Mouse (Mus musculus) T-cell, adult 2 months (primary cell): ENCODE measurements at regions not wholly inside any gene's neighbourhood (a gene's known extent, or its start where the extent isn't known, plus 50 kb on each side); places are given as distances from the start of the nearest gene placed in this dataset.

Source experiments
- DNase-seq: peaks from one replicate; pipeline ENCODE4 v3.0.0; 2022; ENCODE audit warnings: low spot score

DNA sequence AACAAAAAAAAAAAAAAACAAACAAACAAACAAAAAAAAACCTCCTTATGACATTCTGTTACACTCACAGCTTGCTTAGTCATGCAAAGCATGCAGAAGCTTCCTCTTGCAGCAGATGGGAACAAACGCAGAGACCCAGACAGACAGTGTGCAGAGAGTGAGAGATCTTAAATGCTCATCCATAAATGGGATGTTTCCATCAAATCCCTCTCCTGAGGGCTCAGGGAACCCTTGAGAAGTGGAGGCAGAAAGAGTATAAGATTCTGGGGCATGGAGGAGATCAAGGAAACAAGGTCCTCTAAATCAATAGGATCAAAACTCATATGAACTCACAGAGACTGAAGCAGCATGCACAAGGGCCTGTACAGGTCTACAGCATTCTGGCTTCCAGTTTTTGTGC lies 52.5 kb downstream of the Adm start:
- DNase-seq, result no peak

DNA sequence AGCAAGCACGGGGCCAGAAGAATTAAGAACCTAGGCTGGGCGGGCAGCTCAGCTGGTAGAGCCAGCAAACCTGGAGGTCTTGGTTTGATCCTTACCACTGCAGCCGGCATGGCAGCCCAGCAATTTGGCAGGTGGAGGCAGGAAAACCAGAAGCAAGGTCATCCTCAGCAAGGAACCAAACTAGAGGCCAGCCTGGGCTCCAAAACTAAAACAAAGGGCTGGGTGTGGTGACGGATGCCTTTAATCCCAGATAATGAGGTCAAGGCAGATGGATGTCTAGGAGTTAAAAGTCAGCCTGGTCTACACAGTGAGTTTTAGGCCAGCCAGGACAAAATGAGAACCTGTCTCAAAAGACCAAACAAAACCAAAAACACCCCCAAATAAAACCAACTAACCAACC lies 55.5 kb downstream of the Adm start:
- DNase-seq, result no peak

DNA sequence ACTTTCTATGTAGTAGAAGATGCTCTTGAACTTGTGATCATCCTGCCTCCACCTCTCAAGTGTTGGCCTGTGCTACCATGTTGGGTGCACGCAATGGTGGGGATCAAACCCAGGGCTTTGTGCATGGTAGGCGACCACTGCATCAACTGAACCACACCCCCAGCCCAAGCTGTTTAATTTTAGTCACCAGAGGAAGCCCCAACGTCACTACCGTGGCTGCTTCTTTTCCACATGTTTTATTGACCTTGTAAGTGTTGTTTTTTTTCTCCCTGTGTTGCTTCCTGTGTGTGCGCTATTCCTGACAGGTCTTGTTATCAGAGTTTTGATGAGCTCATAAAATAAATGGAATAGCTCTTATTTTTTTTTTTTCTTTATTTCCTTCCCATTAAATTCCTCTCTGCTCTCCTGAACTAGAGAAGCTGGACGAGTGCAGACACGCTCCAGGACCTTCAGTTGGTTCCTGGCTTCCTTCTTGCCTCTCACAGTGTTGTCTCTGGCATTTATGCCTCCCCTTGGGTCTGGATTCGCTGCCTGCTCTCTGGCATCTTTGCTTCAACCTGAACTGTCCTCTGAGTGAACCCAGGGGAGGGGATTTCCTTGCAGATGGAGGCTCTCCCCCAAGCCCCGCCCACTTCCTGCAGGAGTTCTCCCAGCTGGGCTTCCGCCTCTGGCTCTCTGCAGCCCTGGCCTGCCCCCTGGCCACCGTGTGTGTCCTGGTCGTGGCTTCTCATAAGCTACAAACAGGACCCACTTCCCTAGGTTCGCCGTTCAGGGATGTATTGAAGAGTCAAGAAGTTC lies 61.6 kb downstream of the Adm start:
- DNase-seq, result peak; percentile 75

DNA sequence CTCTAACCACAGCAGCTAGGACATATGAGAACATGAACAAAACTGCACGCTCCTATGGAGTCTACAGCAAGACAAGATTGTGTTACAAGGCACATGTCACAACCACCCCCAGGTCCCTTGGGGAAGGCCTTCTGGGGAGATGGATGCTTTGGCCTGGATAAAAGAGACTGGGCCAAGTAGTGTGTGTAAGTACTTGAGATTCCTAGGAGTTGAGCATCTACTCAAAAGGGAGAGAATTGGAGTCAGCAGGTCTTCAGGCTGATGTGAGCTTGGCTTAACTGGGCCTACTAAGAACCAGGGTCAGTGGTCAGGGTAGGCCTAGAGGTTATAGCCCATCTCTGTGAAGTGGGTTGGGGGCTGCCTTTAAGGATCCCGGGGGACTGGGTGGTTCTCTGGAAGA lies 62.8 kb downstream of the Adm start:
- no peak for DNase-seq

DNA sequence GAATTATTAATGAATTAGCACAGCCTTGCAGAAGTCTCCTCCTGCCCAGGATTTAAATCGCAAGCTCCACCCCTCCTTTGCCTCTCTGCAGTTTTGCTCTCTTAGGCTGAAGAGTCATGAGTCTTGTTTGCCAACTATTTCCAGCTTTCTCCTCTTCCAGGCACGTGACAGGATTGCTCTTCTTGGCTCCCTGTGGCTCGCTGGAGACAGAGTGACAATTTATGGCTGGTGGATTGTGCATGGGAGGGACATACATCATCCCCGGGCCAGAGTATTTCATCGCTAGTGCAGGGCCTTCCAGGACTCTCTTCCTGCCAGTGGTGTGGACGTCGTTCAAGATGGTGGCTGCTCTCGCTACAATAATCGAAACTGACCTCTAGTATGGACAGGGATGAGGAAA lies 63.4 kb downstream of the Adm start:
- DNase-seq, result no peak

DNA sequence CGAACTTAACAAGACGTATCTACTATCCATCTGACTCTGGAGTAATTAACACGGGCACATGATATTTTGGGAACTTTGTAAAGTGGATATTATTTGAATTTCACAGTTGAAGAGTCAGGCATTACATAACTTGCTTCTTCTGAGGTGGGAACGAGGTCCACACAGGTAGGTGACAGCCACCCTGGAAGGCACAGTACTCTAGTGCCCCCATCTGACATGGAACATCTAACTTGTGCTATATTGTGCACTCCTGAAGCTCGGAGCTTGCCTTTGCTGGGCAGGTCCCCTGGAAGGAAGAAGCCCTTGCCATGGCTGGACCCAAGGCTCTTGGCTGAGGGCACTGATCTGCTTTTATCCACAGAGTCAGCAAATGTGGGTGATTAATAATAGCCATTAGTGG lies 66.8 kb downstream of the Adm start:
- DNase-seq, result no peak

DNA sequence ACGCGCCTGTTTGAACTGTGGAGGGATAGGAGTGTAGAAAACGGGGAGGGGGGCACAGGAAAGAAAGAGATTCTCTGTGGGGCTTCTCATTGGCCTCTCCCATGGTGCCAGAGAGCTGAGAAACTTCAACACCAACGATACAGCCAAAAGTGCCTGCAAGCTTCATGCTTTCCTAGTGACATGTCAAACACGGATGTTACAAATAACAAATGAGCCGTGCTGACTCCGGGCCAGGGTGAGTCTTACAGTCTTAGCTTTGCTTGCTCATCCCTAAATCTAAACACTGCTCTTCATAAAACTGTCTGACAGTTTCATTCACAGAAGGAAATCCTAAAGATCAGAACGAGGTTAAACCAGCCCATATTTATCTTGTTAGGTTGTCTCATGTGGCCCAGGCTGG lies 68.3 kb downstream of the Adm start:
- no peak for DNase-seq

DNA sequence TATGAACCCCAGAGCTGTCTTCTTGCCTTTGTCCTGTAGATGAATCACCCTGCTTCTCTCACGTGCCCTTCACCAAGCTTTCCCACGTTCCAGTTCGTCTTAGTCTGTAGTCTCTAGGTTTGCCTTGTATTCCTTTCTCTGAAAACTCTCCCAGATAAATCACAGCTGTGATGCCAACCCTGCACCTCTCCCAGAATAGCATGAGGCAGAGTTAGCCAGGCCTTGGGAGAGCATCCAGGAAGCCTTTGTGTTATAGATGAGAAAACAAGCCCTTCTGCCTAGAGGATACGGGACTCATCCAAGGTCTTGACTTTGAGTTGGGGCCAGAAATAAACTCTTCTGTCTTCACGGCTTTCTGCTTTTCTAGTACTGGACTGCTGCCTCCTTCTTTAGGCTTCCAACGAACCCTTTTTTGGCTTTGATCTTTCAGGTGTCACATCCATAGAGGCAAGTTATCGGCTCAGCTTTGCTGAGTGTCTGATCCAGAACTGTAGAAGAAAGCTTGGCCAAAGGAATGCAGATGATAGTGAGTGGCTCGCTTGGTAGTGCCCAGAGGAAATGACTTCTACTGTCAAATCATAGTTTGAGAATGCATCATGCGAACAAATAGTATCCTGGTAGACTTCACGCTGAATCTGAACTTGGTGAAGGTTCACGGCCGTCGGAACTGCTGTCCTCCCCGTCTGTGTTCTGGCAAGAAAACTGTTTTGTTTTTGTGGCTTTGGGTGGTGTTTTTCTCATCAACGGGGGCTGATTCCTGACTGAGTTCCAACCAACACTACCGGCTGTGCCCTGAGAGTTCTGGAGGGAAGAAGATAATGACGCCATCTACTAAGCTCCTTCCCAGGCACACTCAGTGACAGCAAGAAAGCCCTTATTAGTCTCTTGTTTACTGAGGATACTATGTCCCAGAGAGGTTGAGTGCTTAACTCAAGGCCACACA lies 69.5 kb upstream of the Ampd3 start:
- no peak for DNase-seq

DNA sequence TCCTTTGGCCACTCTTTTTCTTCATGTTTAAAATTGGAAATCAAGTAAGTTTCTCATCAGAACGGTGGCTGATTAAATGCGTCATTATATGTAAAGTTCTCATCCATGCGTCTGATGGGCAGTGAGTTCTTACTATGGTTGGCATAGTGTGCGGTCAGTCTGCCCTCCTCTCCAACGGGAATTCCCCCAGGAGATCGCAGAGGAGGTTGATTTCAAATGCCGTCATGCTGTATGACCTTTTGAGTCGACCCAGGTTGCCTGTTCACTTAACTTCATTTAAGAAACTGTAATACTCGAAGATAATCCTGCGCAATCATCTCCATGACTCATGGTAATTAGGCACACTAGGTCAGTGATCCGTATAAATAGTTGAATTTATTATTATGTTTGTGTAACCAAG lies 68.4 kb upstream of the Ampd3 start:
- no peak for DNase-seq

DNA sequence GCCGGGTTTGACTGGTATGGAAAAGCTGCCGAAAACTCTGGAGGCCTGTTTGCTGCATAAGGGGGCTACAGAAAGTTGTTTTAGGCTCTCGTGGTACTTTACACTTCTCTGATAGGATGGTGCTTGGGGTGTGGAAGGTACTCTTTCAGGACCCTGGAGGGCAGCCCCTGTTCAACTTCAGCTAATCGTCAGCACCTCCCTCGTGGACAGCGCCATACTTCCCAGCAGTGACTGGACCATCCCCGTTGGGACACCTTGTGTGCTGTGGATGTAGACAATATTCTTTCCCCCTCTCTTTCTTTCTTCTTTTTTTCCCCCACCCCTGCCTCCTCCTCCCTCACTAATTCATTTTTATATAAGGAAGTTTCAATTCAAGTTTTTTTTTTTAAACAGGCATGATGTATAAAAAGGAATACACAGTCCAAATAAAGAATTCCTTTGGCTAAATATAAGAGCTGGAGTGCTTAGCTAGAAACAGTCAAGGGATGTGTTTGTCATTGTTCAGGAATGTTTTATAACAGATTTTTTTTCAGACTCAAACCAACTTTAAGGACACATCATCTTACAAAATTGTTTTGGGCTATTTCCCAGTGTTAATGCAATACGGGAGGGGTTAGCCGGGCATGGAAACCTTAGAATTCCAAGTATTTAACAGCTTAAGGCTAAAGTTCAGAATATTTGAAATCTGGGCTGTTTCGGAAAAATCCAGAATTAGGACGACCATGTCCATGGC lies 66.2 kb upstream of the Ampd3 start:
- DNase-seq, result no peak

DNA sequence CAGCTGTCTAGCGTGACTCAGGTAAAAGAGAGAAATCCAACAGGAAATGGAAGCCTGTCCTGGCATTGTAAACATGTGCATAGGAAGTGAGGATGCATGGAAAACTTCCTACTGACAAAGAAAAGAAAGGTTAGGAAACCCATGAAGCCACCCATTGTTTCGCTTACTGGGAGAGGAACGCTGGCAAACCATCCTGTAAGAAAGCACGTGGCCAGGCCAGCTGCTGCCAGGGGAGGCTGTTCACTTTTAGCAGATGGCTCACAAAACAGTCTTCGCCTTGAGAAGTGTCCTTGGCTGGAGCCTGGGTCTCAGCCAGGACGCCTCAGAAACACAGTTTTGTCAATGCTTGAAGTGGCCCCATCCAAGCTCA lies 65.6 kb upstream of the Ampd3 start:
- DNase-seq, result no peak

DNA sequence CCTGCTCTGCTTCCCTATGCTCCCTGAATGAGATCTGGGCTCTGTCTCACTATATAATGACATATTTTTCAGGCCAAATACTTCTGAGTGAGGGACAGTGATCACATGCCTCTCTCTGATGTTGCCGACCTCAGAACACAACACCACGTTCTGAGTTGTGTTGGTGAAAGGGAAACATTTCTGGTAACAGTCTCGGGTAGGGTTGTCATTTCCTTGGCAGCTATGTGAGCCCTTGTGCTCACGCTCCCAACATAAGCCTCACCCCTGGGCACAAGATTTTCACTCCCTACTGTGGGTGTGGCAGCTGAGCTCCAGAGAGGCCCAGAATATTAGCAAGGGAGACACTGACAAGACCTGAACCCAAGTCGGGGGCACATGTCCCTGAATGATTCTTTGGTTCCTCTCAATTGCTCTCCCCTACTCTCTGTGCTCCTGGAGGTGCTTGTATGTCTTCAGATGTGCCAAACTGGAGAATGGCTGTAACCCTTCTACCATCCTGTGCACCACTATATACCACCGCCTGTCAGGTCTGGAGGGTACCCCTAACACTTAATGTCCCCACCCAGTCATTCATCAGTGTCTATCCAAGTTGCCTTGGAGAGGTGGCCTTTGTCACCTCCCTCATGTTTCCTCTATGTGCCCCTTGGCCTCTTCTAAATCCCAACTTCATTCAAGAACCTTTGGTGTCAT lies 62.5 kb upstream of the Ampd3 start:
- no peak for DNase-seq

DNA sequence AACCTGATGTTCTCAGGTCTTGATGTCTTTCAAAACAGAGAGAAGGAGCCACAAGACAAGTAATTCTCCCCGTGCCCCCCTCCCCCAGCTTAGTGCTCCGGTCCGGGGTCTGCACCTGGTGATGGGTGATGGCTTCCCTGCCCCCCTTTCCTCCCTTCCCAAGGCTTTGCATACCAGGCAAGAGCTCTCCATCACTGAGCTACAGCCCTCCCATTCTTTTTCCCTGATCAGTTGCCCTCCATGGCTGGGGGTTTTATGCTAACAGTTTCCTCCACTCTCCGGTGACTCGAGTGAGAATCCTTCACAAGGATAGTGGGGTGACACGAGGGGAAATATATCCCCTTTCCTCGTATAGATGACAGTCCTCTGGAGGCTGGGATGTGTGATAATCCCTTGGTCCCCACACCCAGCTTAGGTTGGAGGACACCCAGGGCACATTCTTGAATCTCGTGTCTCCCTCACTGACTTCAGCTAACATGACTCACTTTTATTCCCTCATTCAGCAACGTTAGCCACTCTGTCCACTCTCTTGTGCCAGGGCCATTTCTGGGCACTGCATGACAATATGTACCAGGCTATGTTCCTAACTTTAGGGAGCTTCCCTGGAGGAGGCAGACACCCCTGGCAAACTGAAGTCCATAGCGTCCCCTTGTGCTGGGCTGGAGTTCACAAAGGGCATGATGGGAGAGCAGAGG lies 61.9 kb upstream of the Ampd3 start:
- no peak for DNase-seq

DNA sequence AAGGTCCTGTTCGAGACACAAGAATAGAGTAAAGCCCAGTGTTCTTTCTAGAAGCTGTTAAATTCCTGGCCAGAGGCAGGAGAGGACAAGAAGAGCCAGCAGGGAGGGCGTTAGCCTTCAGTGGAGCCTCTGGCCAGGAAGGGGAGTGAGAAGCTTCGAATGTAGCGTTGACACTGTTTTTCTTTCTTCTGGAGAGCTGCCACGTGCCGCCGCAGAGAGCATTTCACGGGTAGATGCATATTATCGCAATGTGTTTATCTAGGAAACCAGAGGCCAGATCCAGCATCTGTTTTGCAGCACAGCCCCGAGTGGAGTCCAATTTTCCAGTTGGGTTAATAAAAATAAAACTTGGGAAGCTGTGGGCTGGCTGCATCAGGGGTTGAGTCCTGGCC lies 61.3 kb upstream of the Ampd3 start:
- no peak for DNase-seq

DNA sequence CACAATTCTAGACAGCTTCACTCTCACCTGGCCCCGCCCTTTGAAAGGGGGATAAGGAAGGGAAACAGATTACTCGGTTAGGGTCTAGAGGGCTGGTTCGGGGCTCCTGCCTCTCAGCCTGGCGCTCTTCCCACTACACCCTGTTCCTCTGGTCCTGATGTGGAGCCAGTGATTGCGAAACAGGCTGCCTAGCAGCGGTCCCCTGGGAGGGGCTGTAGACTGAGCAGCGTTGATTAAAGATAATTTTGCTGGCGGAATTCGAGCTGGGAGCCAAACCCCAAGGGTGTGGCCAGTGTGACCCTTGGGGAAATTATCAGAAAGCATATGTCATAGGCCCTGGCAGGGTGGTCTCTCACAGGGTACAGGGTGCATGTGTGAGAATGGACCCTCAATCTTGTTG lies 59.9 kb upstream of the Ampd3 start:
- DNase-seq, result no peak

DNA sequence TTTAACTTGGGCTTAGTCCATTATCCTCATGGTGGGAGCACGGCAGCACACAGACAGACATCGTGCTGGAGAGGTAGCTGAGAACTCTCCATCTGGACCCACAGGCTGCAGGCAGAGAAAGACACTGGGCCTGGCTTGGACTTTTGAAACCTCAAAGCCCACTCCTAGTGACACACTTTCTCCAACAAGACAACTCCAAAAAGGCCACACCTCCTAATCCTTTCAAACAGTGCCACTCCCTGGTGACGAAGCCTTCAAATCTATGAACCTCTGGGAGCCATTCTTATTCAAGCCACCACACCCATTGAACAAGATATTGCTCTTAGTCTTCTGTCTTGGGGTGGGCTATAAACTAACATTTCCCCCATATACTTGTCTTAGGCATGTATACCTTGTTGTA lies 59.2 kb upstream of the Ampd3 start:
- no peak for DNase-seq

DNA sequence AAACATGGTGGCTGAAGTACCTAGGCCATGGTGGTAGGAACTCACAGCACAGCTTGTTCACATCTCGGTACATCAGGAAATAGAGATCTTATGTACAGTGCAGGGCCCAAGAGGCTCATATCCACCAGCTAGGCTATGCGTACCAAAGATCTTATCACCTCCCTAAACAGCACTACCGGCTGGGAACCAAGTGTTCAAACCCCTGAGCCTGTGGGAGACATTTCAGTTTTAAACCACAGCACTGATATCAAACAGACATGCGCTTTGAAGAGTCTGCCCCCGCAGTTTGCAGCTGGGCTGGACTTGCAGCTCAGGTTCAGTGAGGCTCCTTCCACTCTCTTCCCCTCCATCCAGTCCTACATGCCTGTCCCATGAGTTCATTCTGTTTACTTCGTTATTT lies 58.4 kb upstream of the Ampd3 start:
- no peak for DNase-seq

DNA sequence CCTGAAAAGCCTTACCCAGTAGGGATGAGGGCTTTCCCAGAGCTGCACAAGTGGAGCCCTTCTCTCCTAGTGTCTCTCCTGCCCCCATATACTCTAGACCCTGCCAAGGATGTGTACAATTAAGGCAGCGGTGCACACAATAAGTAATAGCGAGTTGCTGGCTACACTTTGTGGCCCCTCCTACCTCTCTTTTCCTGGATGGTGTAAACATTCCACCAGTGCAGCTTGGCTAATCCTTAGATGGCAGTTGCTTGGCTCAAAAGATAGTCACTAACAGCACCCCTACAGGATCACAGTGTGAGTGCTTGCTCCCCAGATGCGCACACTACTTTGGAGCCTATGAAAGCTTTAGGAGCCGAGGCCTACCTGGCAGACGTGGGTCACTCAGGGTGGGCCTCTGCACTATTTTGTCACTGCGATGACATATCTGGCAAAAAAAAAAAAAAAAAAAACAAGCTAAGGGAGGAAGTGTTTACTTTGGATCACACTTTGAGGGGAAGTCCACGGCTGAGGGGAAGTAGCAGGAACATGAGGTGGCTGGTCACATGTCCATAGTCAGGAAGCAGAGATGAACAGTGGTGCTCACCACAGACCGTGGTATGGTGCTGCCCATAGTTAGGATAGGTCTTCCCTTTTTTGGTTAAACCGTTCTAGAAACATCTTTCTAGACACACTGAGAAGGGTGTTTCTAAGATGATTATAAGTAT lies 57.6 kb upstream of the Ampd3 start:
- DNase-seq, result no peak

DNA sequence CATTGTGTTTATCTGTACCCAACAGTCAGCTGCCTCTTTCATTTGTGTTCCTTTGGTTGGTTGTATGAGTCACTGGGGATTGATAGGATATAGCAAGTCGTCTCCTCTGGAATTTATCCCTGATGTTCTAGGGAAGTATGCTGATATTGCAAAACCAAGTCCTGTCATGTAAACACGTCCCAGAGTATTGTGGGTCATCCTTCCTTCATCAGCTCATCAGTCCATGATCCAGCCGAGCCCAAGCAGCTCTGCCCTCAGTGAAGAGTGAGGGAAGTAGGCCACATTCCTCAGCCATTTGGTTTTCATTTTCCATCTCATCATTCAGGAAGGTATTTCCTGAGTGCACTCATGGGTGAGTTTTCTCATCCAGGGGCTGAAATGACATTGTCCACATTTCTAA lies 54.3 kb upstream of the Ampd3 start:
- DNase-seq, result no peak

DNA sequence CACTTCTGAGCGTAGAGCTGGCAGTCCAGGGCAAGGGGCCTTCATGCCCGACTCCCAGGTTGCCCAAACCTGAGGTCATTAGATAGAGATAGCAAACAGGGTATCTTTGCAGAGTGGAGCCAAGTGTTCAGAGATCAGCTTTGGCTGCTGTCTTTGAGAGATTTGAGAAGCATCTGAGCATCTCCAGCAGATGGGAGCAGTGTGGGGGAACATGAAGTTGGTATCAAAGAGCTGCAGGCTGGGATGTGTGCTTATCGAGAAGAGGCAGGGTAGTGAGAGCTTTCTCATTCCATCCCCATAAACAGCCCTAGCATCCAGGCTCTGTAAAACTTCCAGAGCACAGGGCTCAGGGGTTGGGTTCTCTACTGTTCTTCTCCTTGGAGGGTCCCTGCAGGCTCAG lies 52.9 kb upstream of the Ampd3 start:
- no peak for DNase-seq

DNA sequence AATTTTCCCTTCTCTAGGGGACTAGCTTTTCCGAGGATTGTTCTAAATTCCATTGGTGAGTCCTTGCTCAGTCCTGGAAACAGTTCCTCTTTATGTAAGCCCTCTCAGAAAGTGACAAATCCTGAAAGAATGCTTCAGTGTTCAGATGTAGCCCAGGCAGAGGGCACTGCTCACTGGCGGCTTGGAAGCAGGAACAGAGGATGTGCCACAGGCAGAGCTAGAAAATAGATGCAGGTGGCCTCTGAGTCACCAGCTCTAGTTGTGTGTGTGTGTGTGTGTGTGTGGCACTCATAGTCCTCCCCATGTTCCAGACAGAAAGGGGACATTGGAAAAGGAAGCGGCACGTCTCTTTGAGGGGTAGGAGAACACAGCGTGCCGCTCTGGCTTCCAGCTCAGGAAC lies 52.5 kb upstream of the Ampd3 start:
- DNase-seq, result no peak
